In the genomic region with DNA sequence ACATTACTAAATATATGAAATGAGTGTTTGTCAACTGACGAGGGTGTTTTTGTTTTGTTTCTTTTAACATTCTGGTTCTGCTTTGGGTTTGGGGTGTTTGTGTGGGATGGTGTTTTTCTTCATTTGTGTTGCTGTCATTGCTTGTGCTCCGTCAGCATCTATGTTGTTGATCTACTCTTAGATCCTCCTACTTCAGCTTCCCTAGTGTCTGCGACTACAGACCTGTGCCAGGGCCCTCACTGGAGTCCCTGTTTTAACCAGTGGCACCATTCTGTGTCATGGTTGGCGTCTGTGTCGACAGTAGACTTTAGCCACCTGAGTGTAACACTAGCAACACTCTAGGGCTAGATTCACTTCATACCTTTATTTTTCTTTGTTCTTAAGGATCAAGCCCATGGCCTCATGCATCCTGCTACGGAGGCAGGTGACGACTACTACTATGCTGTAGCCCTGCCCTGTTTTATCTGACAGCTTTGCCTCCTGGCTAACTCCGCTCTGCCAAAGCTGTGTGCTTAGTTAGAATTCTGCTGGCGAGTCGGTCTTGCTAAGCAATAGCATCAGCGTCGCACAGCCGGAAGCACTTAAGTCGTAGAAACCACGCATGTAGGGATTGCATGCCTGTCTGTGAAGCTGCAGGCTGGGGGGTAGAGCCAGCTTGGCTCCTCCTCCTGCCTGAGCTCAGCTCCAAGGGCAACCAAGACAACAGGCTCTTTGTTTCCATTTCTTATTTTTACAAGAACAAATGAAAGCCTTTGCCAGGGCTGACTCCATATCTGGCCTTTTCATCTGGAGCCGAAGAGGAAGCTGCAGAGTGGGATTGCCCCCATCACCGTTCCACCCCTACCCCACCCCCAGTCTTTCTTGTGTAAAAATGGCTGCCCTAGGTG, we compare ENCODE assay signal across 9 mouse cellular contexts.
DNase-seq lines count a peak whose midpoint lies in the region; ATAC-seq and TF ChIP-seq lines count a peak whose summit lies in the region.
"Had no signal": no experiment of that assay in that cellular context is flagged by ENCODE, and none has a peak within 500 bp of the region (broad histone marks: within the 10 kb centered on the region; RNA-seq: fewer than 3 reads in every experiment).

No protein-coding gene starts in this region.

- H3K4me2 ChIP-seq in forebrain, embryonic 13.5 days = peak overlapping the region; percentile 32
- peak overlapping the region; percentile 53 for H3K4me2 ChIP-seq in heart, embryonic 16.5 days (ENCODE audit: low read depth, low read length)
- peak overlapping the region; percentile 6 for H3K4me2 ChIP-seq in kidney, postnatal 0 days (ENCODE audit: low read length)
- H3K4me2 ChIP-seq in midbrain, embryonic 16.5 days (ENCODE audit: low read length) = peak overlapping the region; percentile 44
- H3K4me2 ChIP-seq in stomach, postnatal 0 days (replicated peaks; ENCODE audit: low read depth) = peak overlapping the region; percentile 27

- peak; percentile 95 for ATAC-seq in forebrain, embryonic 13.5 days
- ATAC-seq in heart, embryonic 16.5 days (replicated peaks; ENCODE audit: extremely low read depth, insufficient read depth, low FRiP score) = peak; percentile 71
- peak; percentile 81 for ATAC-seq in kidney, postnatal 0 days (replicated peaks; ENCODE audit: low FRiP score, low read depth)
- ATAC-seq in midbrain, embryonic 16.5 days = peak; percentile 96
- ATAC-seq in stomach, postnatal 0 days (ENCODE audit: low FRiP score, low TSS enrichment) = peak; percentile 91

- H3K4me3 ChIP-seq in forebrain, embryonic 13.5 days = no peak overlapping the region
- peak overlapping the region; percentile 21 for H3K4me3 ChIP-seq in heart, embryonic 16.5 days (ENCODE audit: low read length)
- H3K4me3 ChIP-seq in kidney, postnatal 0 days (replicated peaks; ENCODE audit: low read depth, low read length) = no peak overlapping the region
- H3K4me3 ChIP-seq in midbrain, embryonic 16.5 days (ENCODE audit: low read depth, low read length) = peak overlapping the region; percentile 7
- no peak overlapping the region for H3K4me3 ChIP-seq in stomach, postnatal 0 days (ENCODE audit: low read depth, low read length)

- TF ChIP-seq EP300 in stomach, postnatal 0 days (optimal IDR thresholded peaks at IDR 0.05) = no peak

- WGBS in forebrain, embryonic 13.5 days = 40% methylated on average over 17 of the region's 17 CpGs
- WGBS in heart, embryonic 16.5 days = 32% methylated on average over 17 of the region's 17 CpGs
- 41% methylated on average over 17 of the region's 17 CpGs for WGBS in kidney, postnatal 0 days
- 28% methylated on average over 17 of the region's 17 CpGs for WGBS in midbrain, embryonic 16.5 days
- WGBS in stomach, postnatal 0 days = 34% methylated on average over 17 of the region's 17 CpGs

- peaks cover 10% of the 10 kb centered on the region for H3K4me1 ChIP-seq in forebrain, embryonic 13.5 days
- peaks cover 17% of the 10 kb centered on the region for H3K4me1 ChIP-seq in heart, embryonic 16.5 days (ENCODE audit: control insufficient read depth, insufficient read depth, low read length)
- H3K4me1 ChIP-seq in kidney, postnatal 0 days (replicated peaks; ENCODE audit: insufficient read depth, low read length) = peaks cover 8% of the 10 kb centered on the region
- H3K4me1 ChIP-seq in midbrain, embryonic 16.5 days (ENCODE audit: control insufficient read depth, insufficient read depth, low read length) = peaks cover 14% of the 10 kb centered on the region
- 0 out of 2 replicates have a peak, but pooled peaks cover 2% of the 10 kb centered on the region for H3K4me1 ChIP-seq in stomach, postnatal 0 days (replicated peaks; ENCODE audit: control insufficient read depth, insufficient read depth)

- H3K27ac ChIP-seq in forebrain, embryonic 13.5 days = peak overlapping the region; percentile 62
- peak overlapping the region; percentile 70 for H3K27ac ChIP-seq in heart, embryonic 16.5 days (ENCODE audit: low read length)
- H3K27ac ChIP-seq in kidney, postnatal 0 days = peak overlapping the region; percentile 72
- H3K27ac ChIP-seq in midbrain, embryonic 16.5 days (ENCODE audit: low read length) = peak overlapping the region; percentile 89
- H3K27ac ChIP-seq in stomach, postnatal 0 days (replicated peaks) = peak overlapping the region; percentile 81

- H3K36me3 ChIP-seq in forebrain, embryonic 13.5 days (ENCODE audit: poor library complexity, severe bottlenecking) = no peaks in the 10 kb centered on the region
- no peaks in the 10 kb centered on the region for H3K36me3 ChIP-seq in heart, embryonic 16.5 days (ENCODE audit: control insufficient read depth, insufficient read depth)
- no peaks in the 10 kb centered on the region for H3K36me3 ChIP-seq in kidney, postnatal 0 days (ENCODE audit: insufficient read depth, low read length)
- H3K36me3 ChIP-seq in midbrain, embryonic 16.5 days (ENCODE audit: control insufficient read depth, insufficient read depth, low read length) = no peaks in the 10 kb centered on the region
- no peaks in the 10 kb centered on the region for H3K36me3 ChIP-seq in stomach, postnatal 0 days (ENCODE audit: control insufficient read depth, insufficient read depth, low read length)
- H3K36me3 ChIP-seq: G1E had no signal

- no peak overlapping the region for H3K9ac ChIP-seq in forebrain, embryonic 13.5 days
- H3K9ac ChIP-seq in heart, embryonic 16.5 days (ENCODE audit: low read length) = peak overlapping the region; percentile 45; the same call in 1 of the 2 replicates
- no peak overlapping the region for H3K9ac ChIP-seq in kidney, postnatal 0 days (ENCODE audit: low read depth, low read length)
- H3K9ac ChIP-seq in midbrain, embryonic 16.5 days (ENCODE audit: low read depth, low read length) = peak overlapping the region; percentile 37; the same call in 1 of the 2 replicates
- no peak overlapping the region for H3K9ac ChIP-seq in stomach, postnatal 0 days (ENCODE audit: low read length)

- no peak for TF ChIP-seq CTCF in kidney, postnatal 0 days (IDR thresholded peaks at IDR 0.05; ENCODE audit: low read depth)
- no peak for TF ChIP-seq CTCF in stomach, postnatal 0 days (IDR thresholded peaks at IDR 0.05; ENCODE audit: low read depth)

- H3K27me3 ChIP-seq in forebrain, embryonic 13.5 days = no peaks in the 10 kb centered on the region
- no peaks in the 10 kb centered on the region for H3K27me3 ChIP-seq in heart, embryonic 16.5 days (ENCODE audit: control insufficient read depth, insufficient read depth, low read length)
- no peaks in the 10 kb centered on the region for H3K27me3 ChIP-seq in kidney, postnatal 0 days (ENCODE audit: insufficient read depth, low read length)
- no peaks in the 10 kb centered on the region for H3K27me3 ChIP-seq in midbrain, embryonic 16.5 days (ENCODE audit: control insufficient read depth, insufficient read depth, low read depth, low read length)
- H3K27me3 ChIP-seq in stomach, postnatal 0 days (ENCODE audit: control insufficient read depth, insufficient read depth, low read length) = no peaks in the 10 kb centered on the region

- no peaks in the 10 kb centered on the region for H3K9me3 ChIP-seq in forebrain, embryonic 13.5 days (replicated peaks)
- no peaks in the 10 kb centered on the region for H3K9me3 ChIP-seq in heart, embryonic 16.5 days (replicated peaks; ENCODE audit: control insufficient read depth, low read length)
- H3K9me3 ChIP-seq in kidney, postnatal 0 days (replicated peaks; ENCODE audit: low read length) = no peaks in the 10 kb centered on the region
- H3K9me3 ChIP-seq in midbrain, embryonic 16.5 days (replicated peaks; ENCODE audit: control insufficient read depth, low read length, poor library complexity, severe bottlenecking) = no peaks in the 10 kb centered on the region
- no peaks in the 10 kb centered on the region for H3K9me3 ChIP-seq in stomach, postnatal 0 days (ENCODE audit: control insufficient read depth, low read length)

- DNase-seq in spleen, postnatal 36 days (ENCODE audit: low spot score in 2 of 2) = peak; percentile 8 to 12
- no peak for DNase-seq in spleen, postnatal 14 days (ENCODE audit: low spot score in 2 of 2)
- DNase-seq in kidney, postnatal 0 days (ENCODE audit: low spot score) = peak; percentile 74
- peak; percentile 25 for DNase-seq in liver
- DNase-seq in stomach, postnatal 0 days (ENCODE audit: low spot score) = peak; percentile 70

Comparison
In these comparisons a context has a peak if more than half of its experiments do, and no peak if none do; other contexts are left out.
1. DNase-seq: peak in spleen, postnatal 36 days (2 of 2), kidney, postnatal 0 days (single experiment), liver (single experiment) and stomach, postnatal 0 days (single experiment); none in spleen, postnatal 14 days (0 of 2).
2. H3K4me3 ChIP-seq: peak in heart, embryonic 16.5 days (single experiment) and midbrain, embryonic 16.5 days (single experiment); none in forebrain, embryonic 13.5 days (single experiment), kidney, postnatal 0 days (single experiment) and stomach, postnatal 0 days (single experiment).
3. H3K9ac ChIP-seq: peak in heart, embryonic 16.5 days (single experiment) and midbrain, embryonic 16.5 days (single experiment); none in forebrain, embryonic 13.5 days (single experiment), kidney, postnatal 0 days (single experiment) and stomach, postnatal 0 days (single experiment).
4. Peak in every context shown above with its lines, with median percentiles within 50 percentile points of each other: ATAC-seq, H3K27ac ChIP-seq and H3K4me2 ChIP-seq.